18 mouse cellular contexts compared by ENCODE assay signal in genomic region chr4:54493074-54493473, GRCm38 (mm10).
A peak's percentile ranks its signal among the peaks of the same experiment; 100 is the strongest.
DNase-seq lines count a peak whose midpoint lies in the region; ATAC-seq and TF ChIP-seq lines count a peak whose summit lies in the region.
"Had no signal": no experiment of that assay in that cellular context is flagged by ENCODE, and none has a peak within 500 bp of the region (broad histone marks: within the 10 kb centered on the region; RNA-seq: fewer than 3 reads in every experiment).

No protein-coding gene starts in this region.

- no peak for TF ChIP-seq EP300 in lung, postnatal 0 days (IDR thresholded peaks at IDR 0.05)

- H3K4me1 ChIP-seq in lung, postnatal 0 days (ENCODE audit: insufficient read depth, low read depth, low read length), result no peaks in the 10 kb centered on the region
- no peaks in the 10 kb centered on the region for H3K4me1 ChIP-seq in embryonic facial prominence, embryonic 14.5 days (ENCODE audit: control insufficient read depth, insufficient read depth, low read length)
- H3K4me1 ChIP-seq: heart, embryonic 15.5 days; hindbrain, embryonic 12.5 days; liver, embryonic 12.5 days; midbrain, embryonic 13.5 days had no signal

- H3K27me3 ChIP-seq in lung, postnatal 0 days (replicated peaks; ENCODE audit: insufficient read depth, low read length), result no peaks in the 10 kb centered on the region
- no peaks in the 10 kb centered on the region for H3K27me3 ChIP-seq in embryonic facial prominence, embryonic 14.5 days (replicated peaks; ENCODE audit: control insufficient read depth, insufficient read depth, low read length)
- H3K27me3 ChIP-seq: heart, embryonic 15.5 days; hindbrain, embryonic 12.5 days; liver, embryonic 12.5 days; midbrain, embryonic 13.5 days had no signal

- no peak overlapping the region for H3K4me3 ChIP-seq in lung, postnatal 0 days (ENCODE audit: low read depth, low read length)
- H3K4me3 ChIP-seq in embryonic facial prominence, embryonic 14.5 days (ENCODE audit: low read depth, low read length), result no peak overlapping the region
- H3K4me3 ChIP-seq: heart, embryonic 15.5 days; hindbrain, embryonic 12.5 days; liver, embryonic 12.5 days; midbrain, embryonic 13.5 days had no signal

- 42% methylated on average over 6 of the region's 6 CpGs for WGBS in lung, postnatal 0 days
- 42% methylated on average over 6 of the region's 6 CpGs for WGBS in embryonic facial prominence, embryonic 14.5 days

- peak; percentile 86 for ATAC-seq in lung, postnatal 0 days
- ATAC-seq in embryonic facial prominence, embryonic 14.5 days (ENCODE audit: low read depth), result peak; percentile 87
- ATAC-seq: liver, embryonic 12.5 days; midbrain, embryonic 13.5 days had no signal

- H3K9ac ChIP-seq in lung, postnatal 0 days (replicated peaks; ENCODE audit: low read depth), result no peak overlapping the region
- no peak overlapping the region for H3K9ac ChIP-seq in embryonic facial prominence, embryonic 14.5 days (ENCODE audit: low read depth, low read length)
- H3K9ac ChIP-seq: heart, embryonic 15.5 days; hindbrain, embryonic 12.5 days; liver, embryonic 12.5 days; midbrain, embryonic 13.5 days had no signal

- no peaks in the 10 kb centered on the region for H3K9me3 ChIP-seq in lung, postnatal 0 days (ENCODE audit: low read length)
- no peaks in the 10 kb centered on the region for H3K9me3 ChIP-seq in embryonic facial prominence, embryonic 14.5 days (ENCODE audit: control insufficient read depth, low read length)
- H3K9me3 ChIP-seq: heart, embryonic 15.5 days; hindbrain, embryonic 12.5 days; liver, embryonic 12.5 days; midbrain, embryonic 13.5 days had no signal

- H3K36me3 ChIP-seq in lung, postnatal 0 days (ENCODE audit: insufficient read depth, low read length), result no peaks in the 10 kb centered on the region
- H3K36me3 ChIP-seq in embryonic facial prominence, embryonic 14.5 days (ENCODE audit: control insufficient read depth, insufficient read depth, low read length), result no peaks in the 10 kb centered on the region
- H3K36me3 ChIP-seq: heart, embryonic 15.5 days; hindbrain, embryonic 12.5 days; liver, embryonic 12.5 days; midbrain, embryonic 13.5 days had no signal

- TF ChIP-seq CTCF in lung, postnatal 0 days (IDR thresholded peaks at IDR 0.05), result no peak

- no peak overlapping the region for H3K27ac ChIP-seq in lung, postnatal 0 days (ENCODE audit: low read length)
- no peak overlapping the region for H3K27ac ChIP-seq in embryonic facial prominence, embryonic 14.5 days (replicated peaks; ENCODE audit: low read depth, low read length)
- H3K27ac ChIP-seq: heart, embryonic 15.5 days; hindbrain, embryonic 12.5 days; liver, embryonic 12.5 days; macrophage; midbrain, embryonic 13.5 days had no signal

- no peak overlapping the region for H3K4me2 ChIP-seq in lung, postnatal 0 days (replicated peaks; ENCODE audit: low read depth, low read length)
- no peak overlapping the region for H3K4me2 ChIP-seq in embryonic facial prominence, embryonic 14.5 days (ENCODE audit: low read depth, low read length)
- H3K4me2 ChIP-seq: heart, embryonic 15.5 days; hindbrain, embryonic 12.5 days; liver, embryonic 12.5 days; midbrain, embryonic 13.5 days had no signal

- peak; percentile 44 for DNase-seq in gastrocnemius, adult 18-20 months (ENCODE audit: low spot score)
- DNase-seq in gastrocnemius, adult 8-10 months (ENCODE audit: low spot score in 2 of 2), result no peak
- DNase-seq in lung, postnatal 0 days (ENCODE audit: low spot score), result peak; percentile 56
- DNase-seq in lung, postnatal 14 days, result no peak
- DNase-seq in embryonic facial prominence, embryonic 14.5 days (ENCODE audit: low spot score), result peak; percentile 75
- DNase-seq in lung, postnatal 36 days, result peak; percentile 7
- no peak for DNase-seq in thymus, postnatal 10 days (ENCODE audit: low spot score in 2 of 2)
- DNase-seq in frontal cortex, adult 2 months (ENCODE audit: extremely low spot score in 1 of 2, low spot score in 1 of 2), result no peak
- DNase-seq: cerebellum, postnatal 14 days; kidney, adult 9 months; kidney, postnatal 36 days; layer of hippocampus, adult 9-11 months; right cerebral cortex, postnatal 4 days had no signal

Comparison
In these comparisons a context has a peak if more than half of its experiments do, and no peak if none do; other contexts are left out.
1. DNase-seq: peak in gastrocnemius, adult 18-20 months (single experiment), lung, postnatal 0 days (single experiment), embryonic facial prominence, embryonic 14.5 days (single experiment) and lung, postnatal 36 days (single experiment); none in gastrocnemius, adult 8-10 months (0 of 2), lung, postnatal 14 days (single experiment), thymus, postnatal 10 days (0 of 2) and frontal cortex, adult 2 months (0 of 2).